Mouse (Mus musculus): ENCODE results near the gene Ptpro.

Gene Ptpro

GRCm38 (mm10) chr6:137497208-137497835 lies 245.2 kb downstream of the Ptpro start:
- DNase-seq (ENCODE audit: low spot score): no peak

- no peak for DNase-seq (ENCODE audit: low spot score)
Observed at GRCm38 (mm10) chr6:137498781-137499180, 246.7 kb downstream of the Ptpro start.

GRCm38 (mm10) chr6:137503009-137503408 lies 250.9 kb downstream of the Ptpro start:
- no peak for DNase-seq (ENCODE audit: low spot score)

- no peak for DNase-seq (ENCODE audit: low spot score)
Observed at GRCm38 (mm10) chr6:137503462-137503861, 251.3 kb downstream of the Ptpro start.

GRCm38 (mm10) chr6:137504052-137504451 lies 251.9 kb downstream of the Ptpro start:
- no peak for DNase-seq (ENCODE audit: low spot score)

- no peak for DNase-seq (ENCODE audit: low spot score)
Observed at GRCm38 (mm10) chr6:137505555-137506227, 253.6 kb downstream of the Ptpro start.

GRCm38 (mm10) chr6:137506563-137506962 lies 254.4 kb downstream of the Ptpro start:
- no peak for DNase-seq (ENCODE audit: low spot score)

GRCm38 (mm10) chr6:137508936-137509335 lies 256.8 kb downstream of the Ptpro start:
- no peak for DNase-seq (ENCODE audit: low spot score)

- no peak for DNase-seq (ENCODE audit: low spot score)
Observed at GRCm38 (mm10) chr6:137509341-137510045, 257.4 kb downstream of the Ptpro start.

GRCm38 (mm10) chr6:137512753-137513152 lies 260.6 kb downstream of the Ptpro start:
- DNase-seq (ENCODE audit: low spot score): no peak
